Mouse (Mus musculus): ENCODE measurements around the gene Atrnl1.

- TF ChIP-seq POLR2A (IDR thresholded peaks at IDR 0.05; ENCODE audit: borderline replicate concordance, extremely low read depth, low read depth, low read length) (no peak), CTCF (IDR thresholded peaks at IDR 0.05; ENCODE audit: insufficient read depth, low read length) (no peak)
These were observed 41.8 kb upstream of the Atrnl1 start for GRCm38 (mm10) chr19:57569040-57569439.
